Mouse (Mus musculus) cerebellum, postnatal 14 days (tissue): Measurements from ENCODE around the gene Cd8a.
"Not testable (repeated sequence)": the region's sequence is repeated elsewhere in the genome, so short reads cannot be mapped to it uniquely, and the experiment has no call there.

Experiments
- DNase-seq, 2 experiments: peaks; one replicate each; pipeline ENCODE4 v3.0.0; 2021; ENCODE audit warnings: mixed read lengths in 2 of 2

The Cd8a gene

GRCm38 (mm10) chr6:71373249-71373775, at the start of gene Cd8a:
Gene Cd8a (plus strand): TSS chr6:71373427.
- DNase-seq = no peak

- no peak for DNase-seq
Observed at GRCm38 (mm10) chr6:71324816-71325215, 48.4 kb upstream of the Cd8a start.

DNA sequence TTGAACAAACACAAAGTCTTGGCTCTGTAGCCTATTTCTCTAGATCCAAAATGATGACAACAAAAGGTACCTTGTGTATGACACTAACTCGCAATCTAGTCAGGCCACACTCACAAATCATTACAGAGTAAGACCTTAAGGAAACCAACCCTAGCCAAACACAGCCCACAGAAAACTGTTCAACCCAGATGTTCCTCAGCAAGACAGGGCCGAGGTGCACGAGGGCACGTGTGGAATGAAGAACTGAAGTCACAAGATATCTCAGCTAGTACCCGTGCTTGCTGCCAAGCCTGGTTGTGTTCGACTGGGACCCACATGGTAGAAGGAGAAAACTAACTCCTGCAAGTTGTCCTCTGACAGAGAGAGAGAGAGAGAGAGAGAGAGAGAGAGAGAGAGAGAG, 43.3 kb upstream of the Cd8a start:
- no peak for DNase-seq

GRCm38 (mm10) chr6:71330486-71330885, 42.7 kb upstream of the Cd8a start:
- DNase-seq = no peak

DNA sequence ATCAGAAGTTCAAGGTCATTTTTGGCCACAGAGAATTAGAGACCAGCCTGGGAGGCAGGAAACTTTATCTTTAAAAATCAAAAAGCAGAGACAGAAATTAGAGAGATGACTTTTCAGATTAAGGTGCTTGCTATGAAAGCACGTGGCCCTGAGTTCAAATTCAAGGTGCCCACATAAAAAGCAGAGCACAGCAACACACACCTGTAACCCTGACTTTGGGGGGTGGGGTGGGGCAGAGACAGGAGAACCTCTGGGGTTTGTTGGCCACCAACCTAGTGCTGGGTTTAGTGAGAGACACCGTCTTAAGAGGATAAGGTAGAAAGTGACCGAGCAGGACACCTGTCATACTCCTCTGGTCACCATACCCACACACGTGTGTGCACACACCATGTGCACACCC, 41.7 kb upstream of the Cd8a start:
- not testable (repeated sequence) for DNase-seq

DNA sequence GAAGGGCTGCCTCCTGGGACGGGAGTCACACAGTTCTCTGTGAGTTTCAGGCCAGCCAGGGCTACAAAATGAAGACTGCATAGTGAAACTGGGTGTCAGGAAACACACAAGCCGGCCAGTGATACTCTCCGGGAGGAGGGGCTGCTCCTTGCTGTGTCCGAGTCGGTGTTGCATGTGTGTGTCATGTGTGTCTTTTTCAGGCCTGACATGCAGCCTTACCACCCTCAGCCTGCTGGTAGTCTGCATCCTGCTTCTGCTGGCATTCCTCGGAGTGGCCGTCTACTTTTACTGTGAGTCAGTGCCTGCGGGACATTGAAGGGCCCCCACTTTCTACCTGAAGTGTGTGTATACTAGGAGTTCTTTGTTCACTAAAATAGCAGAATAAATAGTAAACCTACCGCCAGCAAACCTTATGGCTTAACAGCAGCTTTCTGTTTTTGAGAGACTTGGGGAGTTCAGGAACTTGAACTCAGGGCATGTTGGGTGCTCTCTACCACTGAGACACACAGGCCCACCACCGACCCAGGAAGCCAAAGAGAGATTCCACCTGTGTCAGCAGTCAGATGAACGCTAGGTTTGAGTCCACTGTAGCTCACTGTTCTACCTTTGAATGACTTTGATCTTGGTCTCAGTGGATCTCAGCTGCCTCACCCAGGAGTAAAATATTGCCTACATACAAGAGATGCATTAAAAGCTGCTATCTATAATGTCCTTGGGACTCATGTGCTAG, 40.8 kb upstream of the Cd8a start:
- no peak for DNase-seq

GRCm38 (mm10) chr6:71333031-71333430, 40.2 kb upstream of the Cd8a start:
- no peak for DNase-seq

- no peak for DNase-seq
Observed at GRCm38 (mm10) chr6:71333578-71334273, 39.5 kb upstream of the Cd8a start.

GRCm38 (mm10) chr6:71337666-71338065, 35.6 kb upstream of the Cd8a start:
- DNase-seq = no peak

DNA sequence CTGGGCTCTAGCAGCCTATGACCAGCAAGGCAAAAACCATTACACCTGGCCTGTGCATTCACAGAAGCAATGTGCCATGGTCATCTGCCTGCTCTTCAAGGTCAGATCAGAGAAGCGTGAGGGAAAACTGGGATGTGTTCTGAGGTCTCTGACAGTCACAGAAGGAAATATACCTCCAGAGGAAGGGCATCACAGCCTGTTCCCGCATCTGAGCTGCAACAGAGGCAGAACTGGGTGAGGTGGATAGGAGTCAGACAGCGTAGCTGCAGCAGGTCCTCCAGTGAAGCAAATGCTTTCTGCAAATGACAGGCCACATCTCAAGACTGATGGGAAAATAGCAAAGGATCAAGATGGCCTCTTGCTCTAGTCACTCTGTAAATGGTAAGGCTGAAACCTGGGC, 34.3 kb upstream of the Cd8a start:
- DNase-seq = no peak

- DNase-seq = no peak
Observed at GRCm38 (mm10) chr6:71339351-71339750, 33.9 kb upstream of the Cd8a start.

- no peak for DNase-seq
Observed at GRCm38 (mm10) chr6:71341179-71341578, 32.0 kb upstream of the Cd8a start.

DNA sequence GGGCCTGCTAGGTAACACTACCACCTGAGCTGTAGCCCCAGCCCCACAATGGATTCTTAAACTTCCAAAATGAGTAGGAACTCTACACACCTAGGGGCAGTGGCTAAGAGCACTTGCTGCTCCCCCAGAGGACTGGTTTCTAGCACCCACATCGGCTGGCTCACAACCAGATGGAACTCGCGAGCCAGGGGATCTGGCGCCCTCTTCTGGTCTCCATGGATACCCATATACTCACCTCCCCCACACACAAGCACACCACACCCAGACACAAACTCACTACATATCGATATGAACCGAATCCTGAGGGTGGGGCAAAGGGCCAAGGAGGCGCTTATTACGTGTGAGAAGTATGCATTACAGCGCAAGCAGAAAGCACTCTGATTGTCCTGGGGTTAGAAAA, 25.2 kb upstream of the Cd8a start:
- DNase-seq = no peak

GRCm38 (mm10) chr6:71351201-71351600, 22.0 kb upstream of the Cd8a start:
- no peak for DNase-seq

DNA sequence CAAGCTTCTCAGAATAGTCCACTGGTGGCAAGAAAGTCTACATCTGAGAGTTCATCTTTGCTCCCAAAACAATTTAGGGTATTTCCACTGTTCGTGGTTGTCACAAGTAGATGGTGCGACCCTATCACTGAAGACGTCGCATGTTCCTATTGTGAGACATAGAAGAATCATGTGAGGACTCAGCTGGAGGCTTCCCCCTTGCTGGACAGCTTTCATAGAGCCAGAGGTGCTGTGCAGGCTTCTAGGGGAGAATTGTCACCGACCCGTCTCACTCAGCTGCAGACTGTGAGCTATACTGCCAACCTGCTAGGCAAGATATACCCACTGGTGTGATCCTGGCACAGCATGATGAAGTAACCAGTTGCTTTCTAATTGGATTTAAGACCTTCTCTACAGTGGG, 21.0 kb upstream of the Cd8a start:
- no peak for DNase-seq

GRCm38 (mm10) chr6:71352866-71353427, 20.3 kb upstream of the Cd8a start:
- DNase-seq = no peak

GRCm38 (mm10) chr6:71353722-71354121, 19.5 kb upstream of the Cd8a start:
- no peak for DNase-seq

DNA sequence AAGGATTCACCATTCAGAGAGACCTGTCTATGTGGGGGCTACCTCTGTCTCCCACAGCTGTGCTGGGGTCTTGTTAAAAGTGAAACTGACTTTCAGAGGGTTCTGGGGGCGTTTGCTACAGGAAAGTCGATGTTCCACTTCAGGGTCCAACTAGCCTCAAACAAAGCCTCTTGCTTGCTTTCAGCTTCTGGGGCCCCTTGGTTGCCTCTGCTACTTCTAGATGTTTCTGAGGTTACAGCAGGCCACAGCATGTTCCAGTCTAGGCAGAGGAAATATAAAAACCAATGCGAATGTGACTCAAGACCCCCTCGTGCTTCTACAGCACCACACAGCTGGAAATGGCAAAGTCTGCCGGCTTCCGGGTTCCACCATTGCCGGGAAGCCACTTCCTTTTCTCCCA, 15.7 kb upstream of the Cd8a start:
- no peak for DNase-seq

DNA sequence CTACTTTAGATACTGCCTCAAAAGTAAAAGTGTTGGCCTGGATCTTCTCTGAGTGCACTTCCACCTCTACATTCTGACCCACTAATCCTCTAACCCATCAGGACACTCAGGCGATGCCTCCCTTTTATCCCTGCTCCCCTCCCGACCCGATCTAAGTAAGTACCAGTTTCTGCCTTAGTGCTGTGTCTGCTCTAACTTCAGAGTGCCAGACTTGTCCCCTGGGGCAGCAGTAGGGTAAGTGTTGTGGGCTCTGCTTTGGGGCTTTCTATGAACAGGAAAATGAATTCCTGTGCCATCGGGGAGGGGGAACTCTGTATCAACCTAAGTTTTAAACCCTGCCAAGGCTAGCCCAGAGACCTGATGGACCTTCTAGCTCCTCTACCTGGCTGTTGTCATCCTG, 13.0 kb upstream of the Cd8a start:
- no peak for DNase-seq

- no peak for DNase-seq
Observed at GRCm38 (mm10) chr6:71360751-71361150, 12.5 kb upstream of the Cd8a start.

GRCm38 (mm10) chr6:71361156-71361670, 12.0 kb upstream of the Cd8a start:
- DNase-seq = no peak

- DNase-seq = no peak
Observed at GRCm38 (mm10) chr6:71363995-71364394, 9.2 kb upstream of the Cd8a start.

- no peak for DNase-seq
Observed at GRCm38 (mm10) chr6:71369416-71369815, 3.8 kb upstream of the Cd8a start.

- no peak for DNase-seq
Observed at GRCm38 (mm10) chr6:71371085-71371605, 2.1 kb upstream of the Cd8a start.
